Mouse (Mus musculus) gastrocnemius, adult 2 months (tissue): ENCODE measurements around the gene Scn11a. TPM values are rescaled to one million over a fixed set of nuclear protein-coding genes. Genes with fewer than 3 reads are reported as not detected.
A peak's percentile ranks its signal among the peaks of the same experiment; 100 is the strongest.

Source experiments
- DNase-seq: peaks from one replicate; pipeline ENCODE4 v3.0.0; 2022
- H3K27ac ChIP-seq: fragments of 200-600 bp; 2 replicates; pipeline ENCODE4 v1.8.1; 2022; ENCODE audit warnings: mild to moderate bottlenecking
- H3K4me3 ChIP-seq: fragments of 200-600 bp; 2 replicates; pipeline ENCODE4 v1.8.1; 2022; ENCODE audit warnings: mild to moderate bottlenecking, moderate library complexity
- CTCF ChIP-seq: fragments of 200-600 bp; IDR thresholded peaks from 2 replicates; pipeline ENCODE4 v1.8.1; 2022; ENCODE audit warnings: antibody characterized with exemption, mild to moderate bottlenecking, moderate library complexity
- intact Hi-C: fragments of 180-260 bp; cut with DNase I; formaldehyde crosslinking; loops from one replicate; pipeline ENCODE4 v1.15.1; 2025
- total RNA-seq, 2 experiments: library from RNA; stranded (reverse); gene quantifications; 2 replicates each; pipeline ENCODE4 v1.2.3; 2021

Scn11a gene
- total RNA-seq, 2 experiments from 2014 or later, result not detected

DNA sequence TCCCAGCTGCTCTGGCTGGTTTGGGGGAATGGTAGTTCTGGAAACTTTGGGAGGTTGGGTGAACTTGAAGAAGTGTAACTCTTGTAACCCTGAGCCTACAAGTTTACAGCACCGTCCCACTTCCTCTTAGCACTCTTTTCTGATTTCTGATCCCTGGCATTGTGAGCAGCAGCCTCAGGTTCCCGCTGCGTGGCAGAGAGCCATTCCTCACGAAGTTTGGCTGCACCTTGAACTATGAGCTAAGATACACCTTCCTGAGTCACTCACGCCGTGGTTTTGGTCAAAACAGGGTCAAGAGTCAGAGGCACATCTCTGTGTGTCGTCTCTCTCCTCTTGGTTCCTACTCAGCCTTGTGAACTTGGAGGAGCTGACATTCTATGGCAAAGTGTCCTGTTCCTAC lies 48.6 kb downstream of the Scn11a start:
- intact Hi-C loops, result no loop called here
- no peak for TF ChIP-seq CTCF
- H3K4me3 ChIP-seq, result no peak overlapping the region
- DNase-seq, result no peak
- no peak overlapping the region for H3K27ac ChIP-seq

DNA sequence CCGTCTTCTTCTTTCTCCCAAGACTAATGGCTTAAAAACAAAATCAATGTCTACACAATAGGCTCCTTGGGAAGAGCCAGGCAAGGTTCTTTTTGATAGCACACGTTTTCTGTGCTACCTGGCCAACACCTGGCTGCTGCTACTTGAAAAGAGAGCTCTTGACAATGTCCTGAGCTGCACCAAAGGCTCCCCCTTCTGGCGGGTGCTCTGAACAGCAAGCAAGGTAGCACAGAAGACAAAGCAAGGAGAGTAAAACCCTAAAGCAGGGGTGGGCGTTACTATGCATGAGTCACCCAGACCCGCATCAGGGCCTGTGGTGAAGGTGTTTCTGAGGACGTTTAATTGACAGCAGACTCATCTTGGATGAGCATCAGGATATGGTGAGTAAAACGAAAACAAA lies 56.7 kb downstream of the Scn11a start:
- no peak for DNase-seq

DNA sequence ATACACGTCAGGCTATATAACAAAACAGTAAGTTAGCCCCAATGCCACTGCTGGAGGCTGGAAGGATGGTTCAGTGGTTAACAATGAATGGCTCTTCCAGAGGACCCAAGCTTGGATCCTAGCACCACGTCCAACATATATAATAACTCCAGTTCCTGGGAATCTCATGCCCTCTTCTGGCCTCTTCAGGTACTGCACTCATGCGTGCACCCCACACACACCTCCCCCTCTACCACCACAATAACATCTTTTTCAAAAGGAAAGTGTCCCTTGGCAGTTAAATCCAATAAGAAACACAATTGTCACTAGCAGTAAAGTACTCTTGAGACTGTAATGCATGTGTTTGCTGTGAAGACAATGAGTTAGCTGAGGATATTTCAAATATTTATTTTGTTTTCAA lies 65.0 kb downstream of the Scn11a start:
- no peak for DNase-seq
- TF ChIP-seq CTCF, result peak; percentile 11; the same call in 1 of the 2 replicates
- intact Hi-C loops, result no loop called here

More for the DNA sequence above, 56.7 kb downstream of the Scn11a start:
- Histone ChIP-seq H3K4me3 (no peak overlapping the region), H3K27ac (no peak overlapping the region)
- intact Hi-C loops, result no loop called here
- TF ChIP-seq CTCF, result peak; percentile 61

DNA sequence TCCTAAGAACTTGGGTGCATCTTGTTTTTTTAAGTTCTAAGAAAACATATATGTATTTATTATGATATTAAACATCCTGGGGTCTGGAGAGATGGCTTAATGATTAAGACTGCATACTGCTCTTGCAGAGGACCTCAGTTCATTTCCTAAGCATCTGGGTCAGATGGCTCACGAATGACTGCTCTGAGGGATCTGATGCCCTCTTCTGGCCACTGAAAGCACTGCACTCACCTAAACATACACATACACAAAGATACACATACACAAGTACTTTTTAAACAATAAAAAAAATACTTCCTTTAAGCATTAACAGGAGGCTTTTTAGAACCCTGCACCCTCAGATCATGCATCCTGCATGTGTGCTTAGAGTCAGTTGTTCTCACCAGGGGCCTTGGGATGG lies 65.8 kb downstream of the Scn11a start:
- no peak overlapping the region for H3K4me3 ChIP-seq
- intact Hi-C loops, result loop anchor here (10.0 kb wide), 1 partner anchor 295 kb away; no protein-coding TSS in a partner anchor
- TF ChIP-seq CTCF, result 0 out of 2 replicates have a peak, but pooled peaks have one; percentile 3
- H3K27ac ChIP-seq, result no peak overlapping the region
- no peak for DNase-seq

More for the DNA sequence above, 65.0 kb downstream of the Scn11a start:
- no peak overlapping the region for H3K4me3 ChIP-seq
- no peak overlapping the region for H3K27ac ChIP-seq

DNA sequence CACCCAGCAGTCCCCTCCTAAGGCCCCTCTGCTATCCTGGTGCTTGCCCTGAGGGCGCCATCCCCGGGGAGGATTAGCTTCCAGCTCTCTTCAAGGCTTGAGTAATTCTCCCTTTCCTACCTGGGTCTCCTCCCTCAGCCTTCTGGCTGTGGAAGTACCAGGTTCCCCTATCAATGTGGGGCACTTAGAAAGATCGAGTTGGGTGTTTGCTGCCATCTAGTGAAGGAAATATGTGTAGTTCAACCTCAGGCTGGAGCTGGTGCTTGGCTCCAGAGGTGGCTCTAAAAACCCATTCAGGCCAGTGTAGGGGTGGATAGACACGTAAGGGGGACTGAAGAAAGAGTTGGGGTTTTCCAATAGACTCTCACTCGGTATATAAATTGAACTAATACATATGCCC lies 73.7 kb downstream of the Scn11a start:
- peak; percentile 42 for TF ChIP-seq CTCF
- no peak for DNase-seq
- Histone ChIP-seq H3K4me3 (no peak overlapping the region), H3K27ac (no peak overlapping the region)
- intact Hi-C loops, result loop anchor here (10.0 kb wide), 1 partner anchor 287 kb away; no protein-coding TSS in a partner anchor

DNA sequence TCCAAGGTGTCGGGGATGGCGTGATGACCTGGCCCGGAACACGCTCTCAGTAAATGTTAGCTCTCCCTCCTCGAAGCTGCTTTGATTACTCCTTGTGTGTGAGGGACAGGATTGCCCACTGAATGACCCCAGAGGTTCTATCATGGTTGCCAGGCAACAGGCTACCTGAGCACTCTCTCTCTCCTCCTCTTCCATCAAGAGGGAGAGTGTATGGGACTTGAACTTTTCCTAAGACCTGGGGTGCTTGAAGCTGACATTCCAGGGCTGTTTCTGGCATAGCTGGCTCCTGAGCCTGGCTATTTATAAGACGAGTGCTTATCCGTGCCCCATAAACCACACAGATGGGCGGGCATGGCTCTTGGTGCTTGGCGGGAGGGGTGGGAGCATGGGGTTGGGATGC lies 76.1 kb downstream of the Scn11a start:
- TF ChIP-seq CTCF, result no peak
- H3K27ac ChIP-seq, result no peak overlapping the region
- DNase-seq, result no peak
- intact Hi-C loops, result no loop called here
- no peak overlapping the region for H3K4me3 ChIP-seq

DNA sequence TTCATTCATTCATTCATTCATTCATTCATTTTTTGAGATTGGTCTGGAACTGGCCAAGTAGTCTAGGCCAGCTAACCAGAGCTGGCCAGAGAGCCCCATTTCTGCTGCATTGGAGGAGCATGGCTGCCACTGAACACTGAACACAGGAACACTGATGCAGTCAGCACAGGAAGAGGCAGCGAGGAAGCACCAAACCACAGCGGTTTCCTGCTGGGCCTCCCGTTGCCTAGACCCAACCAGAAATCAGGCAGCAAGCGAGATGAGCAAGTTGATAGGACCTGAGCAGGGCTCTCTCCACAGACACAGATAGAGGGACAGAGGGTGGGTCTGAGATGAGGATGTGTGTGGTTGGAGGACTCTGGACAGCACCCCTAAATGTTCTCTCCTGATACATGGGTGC lies 81.4 kb downstream of the Scn11a start:
- Histone ChIP-seq H3K4me3 (no peak overlapping the region), H3K27ac (no peak overlapping the region)
- intact Hi-C loops, result no loop called here
- TF ChIP-seq CTCF, result no peak
- no peak for DNase-seq

DNA sequence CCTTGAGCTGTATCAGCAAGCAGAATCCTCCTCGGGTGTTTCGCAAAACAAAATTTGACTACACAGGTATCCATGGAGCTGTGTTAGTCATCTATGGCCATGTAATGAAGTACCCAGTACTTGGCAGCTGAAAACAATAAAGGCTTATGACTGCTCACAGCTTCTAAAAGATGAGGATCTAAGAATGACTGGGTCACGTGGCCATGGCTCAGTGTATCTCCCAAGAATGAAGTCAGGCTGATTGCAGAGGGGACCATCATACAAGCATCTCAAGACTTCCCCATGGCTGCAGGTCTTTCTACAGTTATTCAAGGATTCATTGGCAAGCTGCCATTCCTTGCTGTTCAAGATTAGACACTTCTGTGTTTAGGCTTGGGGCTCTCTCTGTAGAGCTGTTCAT lies 81.9 kb downstream of the Scn11a start:
- intact Hi-C loops, result no loop called here
- no peak for DNase-seq
- Histone ChIP-seq H3K4me3 (no peak overlapping the region), H3K27ac (no peak overlapping the region)
- no peak for TF ChIP-seq CTCF

DNA sequence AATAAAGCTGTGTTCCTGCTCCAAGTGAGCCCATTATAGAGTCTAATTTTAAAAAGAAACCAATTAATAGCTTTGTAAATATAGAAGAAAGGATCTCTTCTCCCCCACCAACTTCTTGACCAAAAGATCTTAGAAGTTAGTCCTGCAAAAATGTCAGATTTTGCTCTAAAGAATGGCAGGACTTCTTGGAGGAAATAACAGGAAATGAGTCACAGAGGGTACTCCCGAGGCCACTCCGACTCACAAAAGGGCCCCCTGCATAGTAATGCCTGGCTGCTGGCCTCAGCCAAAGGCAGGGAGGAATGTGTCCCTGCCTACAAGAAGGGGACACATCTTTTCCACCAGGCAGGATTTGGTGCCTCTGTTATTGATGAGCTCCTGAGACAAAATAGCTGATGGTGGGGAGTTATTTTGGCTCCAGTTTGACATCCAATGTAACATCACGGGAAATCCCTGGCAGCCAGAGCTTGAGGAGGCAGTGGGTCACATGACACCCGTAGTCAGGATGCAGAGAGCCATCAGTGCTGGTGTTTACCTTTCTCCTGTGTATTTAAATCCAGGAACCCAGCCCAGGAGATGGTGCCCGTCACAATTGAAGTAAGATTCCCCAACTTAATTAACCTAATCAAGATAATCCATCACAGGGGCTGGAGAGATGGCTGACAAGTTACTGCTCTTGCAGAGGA lies 84.0 kb downstream of the Scn11a start:
- no peak for DNase-seq
- no peak for TF ChIP-seq CTCF
- intact Hi-C loops, result no loop called here
- Histone ChIP-seq H3K4me3 (no peak overlapping the region), H3K27ac (no peak overlapping the region)

DNA sequence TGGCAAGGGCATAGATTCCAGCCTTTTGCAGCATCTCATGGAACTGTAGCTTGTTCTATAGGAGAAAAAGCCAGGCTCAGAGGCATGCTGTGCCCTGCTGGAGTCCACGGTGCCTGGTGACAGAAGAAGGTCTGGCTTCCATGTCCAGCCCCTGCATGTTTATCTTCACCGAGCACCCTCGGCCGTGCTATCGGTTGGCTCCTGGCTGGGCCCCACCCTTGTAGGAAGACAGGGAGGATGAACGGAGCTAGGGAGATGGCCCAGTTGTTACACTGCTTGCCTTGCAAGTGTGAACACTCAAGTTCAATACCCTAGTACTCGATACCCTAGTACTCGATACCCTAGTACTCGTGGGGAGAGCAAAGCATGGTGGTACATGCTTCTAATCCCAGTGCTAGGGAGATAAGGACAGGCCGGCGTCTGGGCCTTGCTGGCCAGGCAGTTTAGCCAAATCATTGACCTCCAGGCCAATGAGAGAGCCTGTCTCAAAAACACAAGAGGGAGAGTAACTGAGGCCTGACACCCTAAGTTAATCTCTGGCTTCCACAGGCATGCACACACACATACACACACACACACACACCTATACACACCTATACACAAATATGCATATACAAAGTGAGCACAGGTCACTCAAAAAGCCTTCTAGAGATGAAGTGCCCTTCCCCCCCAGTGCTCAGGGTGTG lies 96.7 kb downstream of the Scn11a start:
- intact Hi-C loops, result no loop called here
- TF ChIP-seq CTCF, result no peak
- H3K4me3 ChIP-seq, result no peak overlapping the region
- DNase-seq, result no peak
- no peak overlapping the region for H3K27ac ChIP-seq

DNA sequence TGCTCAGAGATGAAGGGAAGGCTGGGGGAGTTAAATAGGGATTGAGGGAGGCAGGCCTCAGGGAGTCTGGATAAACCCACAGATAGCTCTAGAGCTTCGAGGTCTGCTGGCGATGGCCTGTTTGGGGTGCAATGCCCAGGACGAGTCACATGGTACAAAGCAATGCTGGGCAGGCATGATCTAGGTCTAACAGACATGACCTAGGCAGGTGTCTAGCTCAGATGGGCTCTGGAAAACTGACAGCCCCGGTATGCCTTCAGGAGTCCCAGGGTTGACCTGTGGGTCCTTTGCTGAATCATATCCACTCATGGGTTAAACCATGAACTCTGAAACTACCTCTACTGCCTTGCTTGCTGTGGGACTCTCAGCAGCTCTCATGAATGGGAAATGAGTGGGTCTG lies 98.3 kb downstream of the Scn11a start:
- TF ChIP-seq CTCF, result no peak
- intact Hi-C loops, result no loop called here
- Histone ChIP-seq H3K27ac (no peak overlapping the region), H3K4me3 (no peak overlapping the region)
- no peak for DNase-seq

DNA sequence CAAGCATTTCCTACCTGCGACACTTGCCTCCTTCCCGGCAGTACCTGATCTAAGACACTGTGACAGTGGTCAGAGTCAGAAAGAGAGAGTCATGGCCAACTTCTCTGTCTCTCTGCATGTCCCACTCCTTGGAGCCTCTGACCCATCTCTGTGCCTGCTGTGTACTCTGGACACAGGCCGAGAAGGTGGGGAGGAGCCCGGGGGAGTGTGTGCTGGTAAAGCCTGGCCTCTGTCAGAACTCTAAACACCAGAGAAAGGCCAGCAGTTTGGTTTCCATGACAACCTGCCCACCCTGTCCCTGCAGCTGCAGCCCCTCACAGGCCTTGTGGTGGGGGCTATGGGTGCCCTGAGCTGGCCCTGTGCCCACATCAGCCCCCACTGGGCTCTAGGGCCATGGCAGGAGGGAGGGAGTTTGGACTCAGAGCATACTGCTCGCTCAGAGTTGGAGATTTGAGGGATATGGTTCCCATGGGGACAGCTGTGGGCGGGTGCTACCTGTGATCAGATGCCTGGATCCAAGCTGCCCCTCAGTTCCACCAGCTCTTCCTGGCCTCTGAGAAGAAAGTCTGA lies 99.9 kb downstream of the Scn11a start:
- TF ChIP-seq CTCF, result no peak
- no peak for DNase-seq
- Histone ChIP-seq H3K4me3 (no peak overlapping the region), H3K27ac (no peak overlapping the region)
- intact Hi-C loops, result no loop called here

DNA sequence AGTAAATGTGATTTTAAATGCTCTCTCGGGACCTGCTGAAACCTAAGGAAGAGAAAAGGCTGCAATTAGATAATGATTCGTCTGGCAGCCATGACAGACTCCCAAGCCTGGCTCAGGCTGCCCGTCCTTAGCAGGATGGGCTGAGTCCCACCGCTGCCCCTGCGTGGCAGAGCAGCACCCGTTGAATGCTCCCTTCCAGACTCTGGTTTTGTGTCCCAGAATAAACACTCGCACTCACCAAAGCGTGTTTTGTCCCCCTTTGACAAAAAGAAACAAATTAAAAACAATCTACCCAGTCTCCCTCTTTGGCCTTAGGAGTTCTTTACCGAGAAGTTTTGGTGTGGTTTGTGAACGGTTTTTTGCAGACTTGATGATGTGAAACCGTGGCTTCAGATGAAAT lies 106.0 kb downstream of the Scn11a start, which contains the start of gene Scn10a:
Gene Scn10a (minus strand): TSS at position 101 of the 400 bp plus-strand sequence.
- TF ChIP-seq CTCF, result no peak
- Histone ChIP-seq H3K27ac (no peak within 1 kb of the TSS), H3K4me3 (no peak within 1 kb of the TSS)
- intact Hi-C loops, result no loop called here
- DNase-seq, result no peak
